Mouse (Mus musculus) midbrain, embryonic 15.5 days (tissue): ENCODE data around the gene Spop. TPM values are rescaled to one million over a fixed set of nuclear protein-coding genes. Genes with fewer than 3 reads are reported as not detected.
A peak's percentile ranks its signal among the peaks of the same experiment; 100 is the strongest.
"Not testable (repeated sequence)": the region's sequence is repeated elsewhere in the genome, so short reads cannot be mapped to it uniquely, and the experiment has no call there.

Experiments used
- ATAC-seq: fragments of 200-750 bp; cut with Nextera tagmentation; replicated peaks from 2 replicates; pipeline ENCODE4 v1.8.0; 2017; ENCODE audit warnings: moderate TSS enrichment
- H3K27ac ChIP-seq: fragments of 300-500 bp; sonication (generic); 2 replicates; pipeline ENCODE4 v1.5.1; 2015; ENCODE audit warnings: mild to moderate bottlenecking, inconsistent platforms
- H3K27me3 ChIP-seq: fragments of 300-500 bp; sonication (generic); replicated peaks from 2 replicates; pipeline ENCODE4 v1.6.1; 2015; ENCODE audit warnings: inconsistent platforms
- H3K36me3 ChIP-seq: fragments of 300-500 bp; sonication (generic); replicated peaks from 2 replicates; pipeline ENCODE4 v1.6.1; 2015; ENCODE audit warnings: inconsistent platforms
- H3K4me1 ChIP-seq: fragments of 300-500 bp; sonication (generic); 2 replicates; pipeline ENCODE4 v1.6.1; 2015; ENCODE audit warnings: inconsistent platforms
- H3K4me2 ChIP-seq: fragments of 300-500 bp; sonication (generic); 2 replicates; pipeline ENCODE4 v1.6.1; 2015; ENCODE audit warnings: inconsistent platforms, mild to moderate bottlenecking, moderate library complexity
- H3K4me3 ChIP-seq: fragments of 300-500 bp; sonication (generic); 2 replicates; pipeline ENCODE4 v1.5.1; 2015; ENCODE audit warnings: mild to moderate bottlenecking, inconsistent platforms
- H3K9ac ChIP-seq: fragments of 300-500 bp; sonication (generic); 2 replicates; pipeline ENCODE4 v1.6.1; 2015; ENCODE audit warnings: mild to moderate bottlenecking, inconsistent platforms
- H3K9me3 ChIP-seq: fragments of 300-500 bp; sonication (generic); 2 replicates; pipeline ENCODE4 v1.6.1; 2016; ENCODE audit warnings: inconsistent platforms
- WGBS: fragments of 180-500 bp; shearing (Covaris S2); methylation state at CpG from one replicate; pipeline ENCODE4 v1.1.7; 2015; ENCODE audit warnings: mixed read lengths; 5-methylcytosine and 5-hydroxymethylcytosine counted together
- polyA plus RNA-seq: library from polyadenylated mRNA; unstranded; fragments of >200 nt; fragmentation: Nextera tagmentation; extraction: Ambion mirVana; gene quantifications from 2 replicates; pipeline ENCODE4 v1.2.1, GENCODE M21; 2015

The Spop gene
- polyA plus RNA-seq, 1 experiment from 2014 or later: 234 TPM

GRCm38 (mm10) chr11:95406398-95406797 lies 7.5 kb upstream of the Spop start:
- WGBS: 95% methylated on average over 5 of the region's 5 CpGs
- not testable (repeated sequence) for H3K4me3 ChIP-seq, H3K4me2 ChIP-seq, H3K4me1 ChIP-seq, H3K27me3 ChIP-seq, H3K9me3 ChIP-seq, H3K27ac ChIP-seq, ATAC-seq, H3K9ac ChIP-seq, H3K36me3 ChIP-seq

GRCm38 (mm10) chr11:95409450-95410112 lies 4.3 kb upstream of the Spop start:
- no peak overlapping the region for H3K27ac ChIP-seq
- no peak overlapping the region for H3K4me3 ChIP-seq
- peaks cover 5% of the 10 kb centered on the region; the same call in 1 of the 2 replicates for H3K4me1 ChIP-seq
- no peak for ATAC-seq
- H3K4me2 ChIP-seq: no peak overlapping the region
- no peaks in the 10 kb centered on the region for H3K36me3 ChIP-seq
- WGBS: 86% methylated on average over 10 of the region's 10 CpGs
- no peaks in the 10 kb centered on the region; the same call in 1 of the 2 replicates for H3K27me3 ChIP-seq
- no peak overlapping the region for H3K9ac ChIP-seq
- H3K9me3 ChIP-seq: no peaks in the 10 kb centered on the region

- peak overlapping the region; percentile 62 for H3K27ac ChIP-seq
- WGBS: 45% methylated on average over 6 of the region's 6 CpGs
Measured at GRCm38 (mm10) chr11:95411453-95412013, 2.3 kb upstream of the Spop start.

GRCm38 (mm10) chr11:95412615-95413014 lies 1.3 kb upstream of the Spop start:
- Histone ChIP-seq H3K27ac (no peak overlapping the region), H3K9me3 (no peaks in the 10 kb centered on the region)
- ATAC-seq: no peak

More at GRCm38 (mm10) chr11:95411453-95412013, 2.3 kb upstream of the Spop start:
- H3K4me2 ChIP-seq: 0 out of 2 replicates have a peak overlapping the region, but pooled peaks have one; percentile 9
- no peaks in the 10 kb centered on the region; the same call in 1 of the 2 replicates for H3K27me3 ChIP-seq
- H3K9ac ChIP-seq: no peak overlapping the region
- no peak overlapping the region for H3K4me3 ChIP-seq
- peaks cover 21% of the 10 kb centered on the region for H3K4me1 ChIP-seq
- H3K36me3 ChIP-seq: no peaks in the 10 kb centered on the region
- H3K9me3 ChIP-seq: no peaks in the 10 kb centered on the region
- no peak for ATAC-seq

GRCm38 (mm10) chr11:95414536-95415161 lies 769 bp downstream of the Spop start:
- peak; percentile 90 for ATAC-seq
- Histone ChIP-seq H3K9ac (peak overlapping the region; percentile 77), H3K4me1 (peaks cover 26% of the 10 kb centered on the region), H3K9me3 (no peaks in the 10 kb centered on the region), H3K27me3 (no peaks in the 10 kb centered on the region; the same call in 1 of the 2 replicates), H3K4me2 (peak overlapping the region; percentile 69), H3K4me3 (peak overlapping the region; percentile 63), H3K27ac (peak overlapping the region; percentile 95), H3K36me3 (no peaks in the 10 kb centered on the region)
- under 1% methylated on average over 28 of the region's 28 CpGs for WGBS

More at GRCm38 (mm10) chr11:95412615-95413014, 1.3 kb upstream of the Spop start:
- H3K4me1 ChIP-seq: peaks cover 24% of the 10 kb centered on the region
- no peak overlapping the region for H3K4me3 ChIP-seq
- 95% methylated on average over 3 of the region's 3 CpGs for WGBS
- H3K27me3 ChIP-seq: no peaks in the 10 kb centered on the region; the same call in 1 of the 2 replicates
- H3K4me2 ChIP-seq: no peak overlapping the region
- no peak overlapping the region for H3K9ac ChIP-seq
- H3K36me3 ChIP-seq: no peaks in the 10 kb centered on the region

GRCm38 (mm10) chr11:95415931-95416330 lies 2.1 kb downstream of the Spop start:
- H3K4me3 ChIP-seq: no peak overlapping the region

GRCm38 (mm10) chr11:95417341-95417740 lies 3.5 kb downstream of the Spop start:
- H3K36me3 ChIP-seq: no peaks in the 10 kb centered on the region
- no peak overlapping the region for H3K4me3 ChIP-seq
- no peak overlapping the region for H3K4me2 ChIP-seq
- H3K27ac ChIP-seq: no peak overlapping the region
- H3K9me3 ChIP-seq: no peaks in the 10 kb centered on the region
- peaks cover 23% of the 10 kb centered on the region for H3K4me1 ChIP-seq
- 89% methylated on average over 5 of the region's 5 CpGs for WGBS
- H3K9ac ChIP-seq: no peak overlapping the region
- H3K27me3 ChIP-seq: no peaks in the 10 kb centered on the region
- no peak for ATAC-seq

More at GRCm38 (mm10) chr11:95415931-95416330, 2.1 kb downstream of the Spop start:
- no peak for ATAC-seq
- no peaks in the 10 kb centered on the region for H3K9me3 ChIP-seq
- H3K4me2 ChIP-seq: peak overlapping the region; percentile 69
- H3K4me1 ChIP-seq: peaks cover 26% of the 10 kb centered on the region
- H3K36me3 ChIP-seq: no peaks in the 10 kb centered on the region
- no peaks in the 10 kb centered on the region; the same call in 1 of the 2 replicates for H3K27me3 ChIP-seq
- H3K9ac ChIP-seq: no peak overlapping the region
- no peak overlapping the region for H3K27ac ChIP-seq

- no peaks in the 10 kb centered on the region for H3K27me3 ChIP-seq
- H3K36me3 ChIP-seq: no peaks in the 10 kb centered on the region
- peaks cover 9% of the 10 kb centered on the region for H3K4me1 ChIP-seq
- no peaks in the 10 kb centered on the region for H3K9me3 ChIP-seq
- no peak overlapping the region for H3K4me2 ChIP-seq
- no peak for ATAC-seq
- no peak overlapping the region for H3K27ac ChIP-seq
- H3K4me3 ChIP-seq: no peak overlapping the region
- 88% methylated on average over 2 of the region's 2 CpGs for WGBS
- no peak overlapping the region for H3K9ac ChIP-seq
Measured at GRCm38 (mm10) chr11:95420880-95421435, 7.1 kb downstream of the Spop start.

- Histone ChIP-seq H3K27me3 (no peaks in the 10 kb centered on the region), H3K9ac (no peak overlapping the region), H3K4me3 (no peak overlapping the region), H3K27ac (no peak overlapping the region), H3K36me3 (no peaks in the 10 kb centered on the region), H3K4me1 (no peaks in the 10 kb centered on the region), H3K9me3 (no peaks in the 10 kb centered on the region), H3K4me2 (no peak overlapping the region)
- 84% methylated on average over 3 of the region's 3 CpGs for WGBS
- no peak for ATAC-seq
Measured at GRCm38 (mm10) chr11:95423505-95423904, 9.6 kb downstream of the Spop start.

- H3K4me3 ChIP-seq: no peak overlapping the region
- no peak overlapping the region for H3K4me2 ChIP-seq
- no peak overlapping the region for H3K9ac ChIP-seq
- H3K27me3 ChIP-seq: no peaks in the 10 kb centered on the region
- no peaks in the 10 kb centered on the region for H3K4me1 ChIP-seq
- no peaks in the 10 kb centered on the region for H3K9me3 ChIP-seq
- no peaks in the 10 kb centered on the region for H3K36me3 ChIP-seq
- no peak overlapping the region for H3K27ac ChIP-seq
- 77% methylated on average over 2 of the region's 2 CpGs for WGBS
- no peak for ATAC-seq
Measured at GRCm38 (mm10) chr11:95431344-95431743, 17.5 kb downstream of the Spop start.

- 93% methylated on average over 2 of the region's 2 CpGs for WGBS
- Histone ChIP-seq H3K4me2 (no peak overlapping the region), H3K27me3 (no peaks in the 10 kb centered on the region), H3K4me1 (no peaks in the 10 kb centered on the region), H3K9me3 (no peaks in the 10 kb centered on the region), H3K36me3 (no peaks in the 10 kb centered on the region), H3K4me3 (no peak overlapping the region), H3K27ac (no peak overlapping the region), H3K9ac (no peak overlapping the region)
- no peak for ATAC-seq
Measured at GRCm38 (mm10) chr11:95432194-95432593, 18.3 kb downstream of the Spop start.

GRCm38 (mm10) chr11:95445371-95445770 lies 31.5 kb downstream of the Spop start:
- no peak for ATAC-seq
- H3K27me3 ChIP-seq: no peaks in the 10 kb centered on the region
- H3K9ac ChIP-seq: no peak overlapping the region
- no peaks in the 10 kb centered on the region for H3K36me3 ChIP-seq
- no peak overlapping the region for H3K4me2 ChIP-seq
- H3K27ac ChIP-seq: no peak overlapping the region
- WGBS: 8% methylated on average over 2 of the region's 2 CpGs
- H3K4me3 ChIP-seq: no peak overlapping the region
- H3K9me3 ChIP-seq: no peaks in the 10 kb centered on the region
- H3K4me1 ChIP-seq: peaks cover 13% of the 10 kb centered on the region
